Mouse (Mus musculus): Measurements from ENCODE around the gene Cpm. TPM values are rescaled to one million over a fixed set of nuclear protein-coding genes. Genes with fewer than 3 reads are reported as not detected.

Cpm gene
- polyA plus RNA-seq, 2 experiments = 24.4 to 41.6 TPM

DNA sequence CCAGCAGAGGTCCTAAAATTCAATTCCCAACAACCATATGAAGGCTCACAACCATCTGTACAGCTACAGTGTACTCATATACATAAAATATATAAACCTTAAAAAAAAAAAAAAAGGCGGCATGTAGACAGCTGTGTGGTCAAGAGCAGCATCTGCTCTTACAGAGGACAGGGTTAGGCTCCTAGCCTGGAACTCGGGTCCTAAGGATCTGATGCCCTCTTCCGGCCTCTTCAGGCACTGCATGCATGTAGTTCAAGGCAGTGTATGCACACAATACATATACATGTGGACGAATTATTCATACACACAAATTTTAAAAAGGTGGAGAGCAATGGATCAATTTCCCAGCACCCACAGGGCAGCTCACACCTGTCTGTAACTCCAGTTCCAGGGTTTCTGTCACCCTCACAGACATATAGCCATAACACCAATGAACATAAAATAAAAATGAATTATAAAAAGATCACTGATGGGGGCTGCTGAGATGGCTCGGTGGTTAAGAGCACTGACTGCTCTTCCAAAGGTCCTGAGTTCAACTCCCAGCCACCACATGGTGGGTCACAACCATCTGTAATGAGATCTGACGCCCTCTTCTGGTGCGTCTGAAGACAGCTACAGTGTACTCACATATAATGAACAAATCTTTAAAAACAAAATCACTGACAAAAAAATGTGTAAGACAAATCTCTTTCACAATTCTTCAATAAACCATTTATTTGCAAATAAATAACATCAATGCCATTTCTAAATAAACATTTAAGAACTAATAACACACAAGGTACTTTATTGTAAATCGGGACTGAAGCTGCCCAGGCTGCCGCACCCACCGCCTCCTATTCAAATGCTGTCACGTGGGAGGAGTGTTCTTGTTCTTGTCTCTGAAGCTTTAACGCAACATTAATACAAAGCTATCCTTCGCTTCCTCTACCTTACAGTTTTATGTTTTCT, 59.2 kb downstream of the Cpm start:
- DNase-seq (ENCODE audit: low spot score) (peak; percentile 45), ATAC-seq (ENCODE audit: low FRiP score, low read depth) (peak; percentile 41; the same call in 1 of the 2 replicates)
- Histone ChIP-seq H3K27ac (replicated peaks; ENCODE audit: low read depth, low read length) (no peak overlapping the region), H3K4me2 (replicated peaks; ENCODE audit: low read depth, low read length, severe bottlenecking) (no peak overlapping the region), H3K4me3 (replicated peaks; ENCODE audit: low read length) (no peak overlapping the region), H3K27me3 (ENCODE audit: control insufficient read depth, insufficient read depth, low read length) (no peaks in the 10 kb centered on the region), H3K36me3 (ENCODE audit: control insufficient read depth, insufficient read depth, low read length) (peaks cover 52% of the 10 kb centered on the region), H3K9ac (ENCODE audit: low read depth, low read length, severe bottlenecking) (no peak overlapping the region), H3K9me3 (ENCODE audit: control insufficient read depth, low read length) (no peaks in the 10 kb centered on the region), H3K4me1 (ENCODE audit: control insufficient read depth, insufficient read depth, low read length) (no peaks in the 10 kb centered on the region)
- TF ChIP-seq POLR2A (IDR thresholded peaks at IDR 0.05; ENCODE audit: borderline replicate concordance, extremely low read depth, insufficient read depth, insufficient read length) = no peak
- 85% methylated on average over 13 of the region's 13 CpGs for WGBS

DNA sequence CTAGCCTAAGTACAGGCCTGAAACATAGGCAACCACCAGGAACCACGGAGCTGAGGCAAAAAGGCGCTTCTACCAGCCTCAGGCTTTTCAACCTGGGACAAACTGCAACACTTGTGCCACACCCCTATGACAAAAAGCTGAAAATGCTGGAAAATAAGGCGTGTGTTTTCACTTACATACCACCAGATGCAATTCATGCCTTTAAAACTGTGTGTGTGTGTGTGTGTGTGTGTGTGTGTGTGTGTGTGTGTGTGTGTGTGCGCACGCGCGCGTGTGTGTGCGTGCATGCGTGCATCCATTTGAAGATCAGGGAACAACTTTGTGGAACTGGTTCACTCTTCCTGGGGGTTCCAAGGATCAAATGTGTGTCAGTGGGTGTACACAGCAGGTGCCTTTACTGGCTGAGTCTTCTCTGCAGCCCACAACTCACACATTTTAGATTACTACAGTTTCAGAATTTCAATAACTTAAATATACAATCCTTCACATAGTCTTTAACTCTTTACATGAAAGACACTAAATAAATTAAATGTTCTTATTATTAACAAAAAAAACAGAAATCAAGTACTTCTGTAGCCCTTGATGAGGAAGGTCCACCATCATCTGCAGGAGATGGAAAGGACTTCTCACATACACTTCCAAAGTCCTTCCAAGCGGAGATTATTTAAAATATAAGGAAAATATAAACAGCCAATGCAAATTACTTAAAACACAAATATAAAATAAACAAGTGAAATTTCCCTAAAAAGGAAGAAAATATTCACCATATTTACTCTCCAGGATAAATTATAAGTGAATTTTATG, 60.2 kb downstream of the Cpm start:
- Histone ChIP-seq H3K27ac (replicated peaks; ENCODE audit: low read depth, low read length) (no peak overlapping the region), H3K27me3 (ENCODE audit: control insufficient read depth, insufficient read depth, low read length) (no peaks in the 10 kb centered on the region), H3K36me3 (ENCODE audit: control insufficient read depth, insufficient read depth, low read length) (peaks cover 60% of the 10 kb centered on the region), H3K4me1 (ENCODE audit: control insufficient read depth, insufficient read depth, low read length) (no peaks in the 10 kb centered on the region), H3K4me2 (replicated peaks; ENCODE audit: low read depth, low read length, severe bottlenecking) (no peak overlapping the region), H3K9me3 (ENCODE audit: control insufficient read depth, low read length) (no peaks in the 10 kb centered on the region), H3K9ac (ENCODE audit: low read depth, low read length, severe bottlenecking) (no peak overlapping the region), H3K4me3 (replicated peaks; ENCODE audit: low read length) (no peak overlapping the region)
- 93% methylated on average over 11 of the region's 11 CpGs for WGBS
- no peak for TF ChIP-seq POLR2A (IDR thresholded peaks at IDR 0.05; ENCODE audit: borderline replicate concordance, extremely low read depth, insufficient read depth, insufficient read length)
- ATAC-seq (ENCODE audit: low FRiP score, low read depth) = no peak
- no peak for DNase-seq (ENCODE audit: low spot score)

DNA sequence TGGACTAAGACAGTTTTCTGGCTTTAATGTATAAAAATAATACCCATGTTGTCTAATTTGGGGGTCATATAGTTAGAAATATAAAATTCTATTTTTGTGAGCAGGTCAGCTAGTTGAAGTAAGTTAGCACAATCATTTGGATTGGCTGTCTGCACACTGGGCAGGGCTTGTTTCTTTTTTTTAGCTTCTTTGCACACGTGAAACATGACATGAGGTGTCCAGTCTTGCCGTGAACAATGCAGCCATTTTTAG, 60.7 kb downstream of the Cpm start:
- H3K36me3 ChIP-seq (ENCODE audit: control insufficient read depth, insufficient read depth, low read length) = peaks cover 65% of the 10 kb centered on the region
- H3K4me3 ChIP-seq (replicated peaks; ENCODE audit: low read length) = no peak overlapping the region
- 83% methylated on average over 2 of the region's 2 CpGs for WGBS
- DNase-seq (ENCODE audit: low spot score) (no peak), ATAC-seq (ENCODE audit: low FRiP score, low read depth) (no peak)
- H3K27me3 ChIP-seq (ENCODE audit: control insufficient read depth, insufficient read depth, low read length) = no peaks in the 10 kb centered on the region
- H3K27ac ChIP-seq (replicated peaks; ENCODE audit: low read depth, low read length) = no peak overlapping the region
- H3K4me2 ChIP-seq (replicated peaks; ENCODE audit: low read depth, low read length, severe bottlenecking) = no peak overlapping the region
- TF ChIP-seq POLR2A (IDR thresholded peaks at IDR 0.05; ENCODE audit: borderline replicate concordance, extremely low read depth, insufficient read depth, insufficient read length) = no peak
- H3K9me3 ChIP-seq (ENCODE audit: control insufficient read depth, low read length) = no peaks in the 10 kb centered on the region
- H3K4me1 ChIP-seq (ENCODE audit: control insufficient read depth, insufficient read depth, low read length) = no peaks in the 10 kb centered on the region
- no peak overlapping the region for H3K9ac ChIP-seq (ENCODE audit: low read depth, low read length, severe bottlenecking)

DNA sequence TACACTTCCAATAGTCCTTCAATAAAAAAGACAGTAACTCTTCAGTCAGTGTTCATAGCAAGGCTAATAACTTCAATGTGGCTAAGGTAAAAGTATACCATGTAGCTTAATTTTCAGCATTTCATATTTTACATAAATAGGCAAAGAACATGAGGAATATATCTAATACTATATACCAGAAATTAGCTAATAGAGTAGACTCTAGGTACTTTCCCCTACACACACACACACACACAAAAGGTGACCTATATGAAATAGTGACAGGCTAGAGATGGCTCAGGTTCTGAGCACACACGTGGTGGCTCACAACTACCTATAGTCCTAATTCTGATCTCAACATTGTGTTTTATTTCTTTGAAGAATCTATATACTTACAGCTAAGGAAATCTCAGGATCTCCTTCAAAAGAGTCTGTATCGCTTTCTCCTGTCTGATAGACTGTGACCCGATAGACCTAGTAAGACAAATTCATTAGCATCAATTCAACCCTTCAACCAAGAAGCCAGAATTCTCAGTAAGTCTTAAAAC, 61.5 kb downstream of the Cpm start:
- Histone ChIP-seq H3K4me3 (replicated peaks; ENCODE audit: low read length) (no peak overlapping the region), H3K36me3 (ENCODE audit: control insufficient read depth, insufficient read depth, low read length) (peaks cover 73% of the 10 kb centered on the region), H3K4me1 (ENCODE audit: control insufficient read depth, insufficient read depth, low read length) (no peaks in the 10 kb centered on the region), H3K27me3 (ENCODE audit: control insufficient read depth, insufficient read depth, low read length) (no peaks in the 10 kb centered on the region), H3K27ac (replicated peaks; ENCODE audit: low read depth, low read length) (no peak overlapping the region), H3K9ac (ENCODE audit: low read depth, low read length, severe bottlenecking) (no peak overlapping the region), H3K9me3 (ENCODE audit: control insufficient read depth, low read length) (no peaks in the 10 kb centered on the region), H3K4me2 (replicated peaks; ENCODE audit: low read depth, low read length, severe bottlenecking) (no peak overlapping the region)
- ATAC-seq (ENCODE audit: low FRiP score, low read depth) (no peak), DNase-seq (ENCODE audit: low spot score) (no peak)
- WGBS = 97% methylated on average over 3 of the region's 3 CpGs
- no peak for TF ChIP-seq POLR2A (IDR thresholded peaks at IDR 0.05; ENCODE audit: borderline replicate concordance, extremely low read depth, insufficient read depth, insufficient read length)

DNA sequence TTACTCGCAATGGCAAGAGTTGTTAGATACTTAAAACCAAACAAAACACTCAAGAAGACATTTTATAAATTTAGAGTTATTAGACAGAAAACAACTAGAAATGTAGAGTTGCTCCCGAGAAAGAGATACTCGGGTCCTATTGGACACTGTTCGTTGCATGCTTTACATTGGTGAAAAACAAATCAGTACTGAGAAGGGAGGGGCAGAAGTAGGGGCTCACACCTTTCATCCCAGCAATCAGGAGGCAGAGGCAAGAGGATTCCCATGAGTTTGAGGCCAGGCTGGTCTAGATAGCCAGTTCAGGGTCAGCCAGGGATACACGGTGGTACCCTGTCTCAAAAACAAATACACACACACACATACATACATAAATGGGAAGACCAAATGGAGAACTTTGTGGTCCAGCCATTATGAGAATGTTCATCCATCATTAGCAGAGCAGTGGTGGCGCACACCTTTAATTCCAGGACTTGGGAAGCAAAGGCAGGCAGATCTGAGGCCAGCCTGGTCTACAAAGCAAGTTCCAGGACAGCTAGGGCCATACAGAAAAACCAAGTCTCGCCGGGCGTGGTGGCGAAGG, 62.2 kb downstream of the Cpm start:
- no peak overlapping the region for H3K9ac ChIP-seq (ENCODE audit: low read depth, low read length, severe bottlenecking)
- 93% methylated on average over 10 of the region's 10 CpGs for WGBS
- no peak for TF ChIP-seq POLR2A (IDR thresholded peaks at IDR 0.05; ENCODE audit: borderline replicate concordance, extremely low read depth, insufficient read depth, insufficient read length)
- no peak overlapping the region for H3K27ac ChIP-seq (replicated peaks; ENCODE audit: low read depth, low read length)
- H3K36me3 ChIP-seq (ENCODE audit: control insufficient read depth, insufficient read depth, low read length) = peaks cover 79% of the 10 kb centered on the region
- ATAC-seq (ENCODE audit: low FRiP score, low read depth) (no peak), DNase-seq (ENCODE audit: low spot score) (no peak)
- no peaks in the 10 kb centered on the region for H3K4me1 ChIP-seq (ENCODE audit: control insufficient read depth, insufficient read depth, low read length)
- no peak overlapping the region for H3K4me3 ChIP-seq (replicated peaks; ENCODE audit: low read length)
- H3K9me3 ChIP-seq (ENCODE audit: control insufficient read depth, low read length) = no peaks in the 10 kb centered on the region
- H3K27me3 ChIP-seq (ENCODE audit: control insufficient read depth, insufficient read depth, low read length) = no peaks in the 10 kb centered on the region
- no peak overlapping the region for H3K4me2 ChIP-seq (replicated peaks; ENCODE audit: low read depth, low read length, severe bottlenecking)
